Mouse (Mus musculus) embryonic facial prominence, embryonic 14.5 days (tissue): ENCODE data around the gene Omp. TPM values are rescaled to one million over a fixed set of nuclear protein-coding genes. Genes with fewer than 3 reads are reported as not detected.

Experiments
- ATAC-seq: fragments of 200-750 bp; cut with Nextera tagmentation; 2 replicates; pipeline ENCODE4 v1.8.0; 2017; ENCODE audit warnings: low read depth, moderate number of reproducible peaks, moderate TSS enrichment
- DNase-seq: peaks from one replicate; pipeline ENCODE4 v3.0.0-alpha.2; 2015; ENCODE audit warnings: low spot score
- H3K27ac ChIP-seq: fragments of 300-500 bp; sonication (generic); replicated peaks from 2 replicates; pipeline ENCODE4 v1.5.1; 2014; ENCODE audit warnings: low read depth, mild to moderate bottlenecking, low read length, moderate library complexity
- H3K27me3 ChIP-seq: fragments of 300-500 bp; sonication (generic); replicated peaks from 2 replicates; pipeline ENCODE4 v1.6.1; 2014; ENCODE audit warnings: low read length; ENCODE audit not compliant: control insufficient read depth, insufficient read depth
- H3K36me3 ChIP-seq: fragments of 300-500 bp; sonication (generic); 2 replicates; pipeline ENCODE4 v1.6.1; 2014; ENCODE audit warnings: low read length, mixed read lengths; ENCODE audit not compliant: control insufficient read depth, insufficient read depth
- H3K4me1 ChIP-seq: fragments of 300-500 bp; sonication (generic); 2 replicates; pipeline ENCODE4 v1.6.1; 2014; ENCODE audit warnings: antibody characterized with exemption, low read length; ENCODE audit not compliant: control insufficient read depth, insufficient read depth
- H3K4me2 ChIP-seq: fragments of 300-500 bp; sonication (generic); 2 replicates; pipeline ENCODE4 v1.6.1; 2014; ENCODE audit warnings: low read depth, mild to moderate bottlenecking, low read length, moderate library complexity, mixed read lengths
- H3K4me3 ChIP-seq: fragments of 300-500 bp; sonication (generic); 2 replicates; pipeline ENCODE4 v1.5.1; 2014; ENCODE audit warnings: low read depth, mild to moderate bottlenecking, low read length
- H3K9ac ChIP-seq: fragments of 300-500 bp; sonication (generic); 2 replicates; pipeline ENCODE4 v1.6.1; 2014; ENCODE audit warnings: low read depth, mild to moderate bottlenecking, low read length, moderate library complexity, mixed read lengths
- H3K9me3 ChIP-seq: fragments of 300-500 bp; sonication (generic); 2 replicates; pipeline ENCODE4 v1.6.1; 2016; ENCODE audit warnings: low read length; ENCODE audit not compliant: control insufficient read depth
- WGBS: fragments of 180-500 bp; shearing (Covaris S2); extraction: QIAGEN DNeasy Blood & Tissue Kit; methylation state at CpG from one replicate; pipeline ENCODE4 v1.1.7; 2014; 5-methylcytosine and 5-hydroxymethylcytosine counted together
- polyA plus RNA-seq: library from polyadenylated mRNA; unstranded; fragments of >200 nt; fragmentation: Nextera tagmentation; extraction: Ambion mirVana; gene quantifications from 2 replicates; pipeline ENCODE4 v1.2.1, GENCODE M21; 2014

Gene Omp
- polyA plus RNA-seq, 1 experiment from 2014 or later, result 4.8 TPM

GRCm38 (mm10) chr7:98150525-98150924 lies 5.2 kb upstream of the Omp start:
- Histone ChIP-seq H3K27ac (no peak overlapping the region), H3K27me3 (no peaks in the 10 kb centered on the region), H3K9ac (no peak overlapping the region), H3K4me3 (no peak overlapping the region), H3K4me2 (no peak overlapping the region), H3K4me1 (peaks cover 5% of the 10 kb centered on the region; the same call in 1 of the 2 replicates), H3K36me3 (no peaks in the 10 kb centered on the region), H3K9me3 (no peaks in the 10 kb centered on the region)
- no peak for DNase-seq
- WGBS, result 50% methylated on average over 5 of the region's 5 CpGs
- ATAC-seq, result no peak

- Histone ChIP-seq H3K36me3 (no peaks in the 10 kb centered on the region), H3K27me3 (no peaks in the 10 kb centered on the region), H3K9me3 (no peaks in the 10 kb centered on the region), H3K4me2 (no peak overlapping the region), H3K4me3 (no peak overlapping the region), H3K27ac (no peak overlapping the region), H3K9ac (no peak overlapping the region), H3K4me1 (peaks cover 5% of the 10 kb centered on the region; the same call in 1 of the 2 replicates)
- no peak for DNase-seq
- ATAC-seq, result peak; percentile 45
- WGBS, result 40% methylated on average over 3 of the region's 3 CpGs
Measured at GRCm38 (mm10) chr7:98149802-98150201, 4.5 kb upstream of the Omp start.

DNA sequence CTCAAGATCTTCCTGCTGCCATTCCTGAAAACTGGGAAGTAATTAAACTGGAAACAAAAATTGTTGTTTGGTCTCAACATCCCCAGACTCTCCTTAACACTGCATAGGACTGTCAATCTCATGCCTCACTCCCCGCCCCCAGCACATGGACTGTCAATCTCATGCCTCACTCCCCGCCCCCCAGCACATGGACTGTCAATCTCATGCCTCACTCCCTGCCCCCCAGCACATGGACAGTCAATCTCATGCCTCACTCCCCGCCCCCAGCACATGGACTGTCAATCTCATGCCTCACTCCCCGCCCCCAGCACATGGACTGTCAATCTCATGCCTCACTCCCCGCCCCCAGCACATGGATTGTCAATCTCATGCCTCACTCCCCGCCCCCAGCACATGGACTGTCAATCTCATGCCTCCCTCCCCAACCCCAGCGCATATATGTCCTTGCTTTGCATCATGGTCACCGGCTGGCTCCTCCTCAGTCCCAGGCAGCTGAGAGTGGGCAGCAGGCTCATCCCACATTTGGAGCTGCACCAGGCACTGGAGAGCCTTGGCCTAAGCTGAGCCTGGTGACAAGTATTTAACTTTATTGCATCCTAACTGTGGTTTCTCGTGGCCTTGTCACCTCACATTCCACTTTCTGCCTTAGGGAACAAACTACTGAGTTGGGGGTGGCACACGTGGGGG lies 3.6 kb upstream of the Omp start:
- Histone ChIP-seq H3K4me1 (peaks cover 5% of the 10 kb centered on the region; the same call in 1 of the 2 replicates), H3K36me3 (no peaks in the 10 kb centered on the region), H3K27me3 (no peaks in the 10 kb centered on the region), H3K9me3 (no peaks in the 10 kb centered on the region), H3K27ac (no peak overlapping the region), H3K9ac (no peak overlapping the region), H3K4me2 (no peak overlapping the region), H3K4me3 (no peak overlapping the region)
- DNase-seq, result no peak
- ATAC-seq, result no peak
- 71% methylated on average over 10 of the region's 10 CpGs for WGBS

DNA sequence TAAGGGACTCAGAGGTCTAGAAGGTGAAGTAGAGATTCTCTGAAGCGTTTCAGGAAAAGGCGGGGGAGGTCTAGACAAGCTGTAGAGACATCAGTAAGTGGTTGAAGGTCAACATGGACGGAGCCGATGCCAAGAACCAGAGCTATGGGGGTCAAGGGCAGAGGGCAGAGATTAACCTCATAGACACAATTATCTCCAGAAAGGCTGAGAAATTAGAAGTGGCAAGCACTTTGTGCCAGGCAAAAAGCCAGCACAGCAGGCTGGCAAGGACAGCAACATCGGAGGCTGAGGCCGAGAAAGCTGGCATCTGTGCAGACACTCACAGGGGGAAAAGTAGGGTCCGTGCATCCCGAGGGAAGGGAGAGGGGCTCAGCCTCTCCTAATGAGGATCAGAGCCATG lies 2.5 kb upstream of the Omp start:
- no peaks in the 10 kb centered on the region for H3K36me3 ChIP-seq
- H3K4me1 ChIP-seq, result peaks cover 5% of the 10 kb centered on the region; the same call in 1 of the 2 replicates
- no peak overlapping the region for H3K9ac ChIP-seq
- no peak overlapping the region for H3K4me2 ChIP-seq
- H3K4me3 ChIP-seq, result no peak overlapping the region
- H3K27ac ChIP-seq, result no peak overlapping the region
- ATAC-seq, result no peak
- no peaks in the 10 kb centered on the region for H3K9me3 ChIP-seq
- DNase-seq, result no peak
- H3K27me3 ChIP-seq, result no peaks in the 10 kb centered on the region
- WGBS, result 75% methylated on average over 8 of the region's 8 CpGs

- H3K27ac ChIP-seq, result no peak overlapping the region
- no peaks in the 10 kb centered on the region for H3K9me3 ChIP-seq
- no peaks in the 10 kb centered on the region for H3K27me3 ChIP-seq
- no peak overlapping the region for H3K9ac ChIP-seq
- 62% methylated on average over 8 of the region's 8 CpGs for WGBS
- no peak for DNase-seq
- H3K4me2 ChIP-seq, result no peak overlapping the region
- H3K4me1 ChIP-seq, result 0 out of 2 replicates have a peak, but pooled peaks cover under 1% of the 10 kb centered on the region
- ATAC-seq, result no peak
- no peaks in the 10 kb centered on the region for H3K36me3 ChIP-seq
- no peak overlapping the region for H3K4me3 ChIP-seq
Measured at GRCm38 (mm10) chr7:98146447-98146845, 1.1 kb upstream of the Omp start.

GRCm38 (mm10) chr7:98145842-98146446 lies 642 bp upstream of the Omp start:
- no peak overlapping the region for H3K4me2 ChIP-seq
- no peak for DNase-seq
- 66% methylated on average over 12 of the region's 12 CpGs for WGBS

GRCm38 (mm10) chr7:98142648-98143047 lies 2.7 kb downstream of the Omp start:
- ATAC-seq (no peak), DNase-seq (no peak)

More at GRCm38 (mm10) chr7:98145842-98146446, 642 bp upstream of the Omp start:
- no peak overlapping the region for H3K4me3 ChIP-seq
- H3K36me3 ChIP-seq, result no peaks in the 10 kb centered on the region
- no peaks in the 10 kb centered on the region for H3K27me3 ChIP-seq
- H3K9me3 ChIP-seq, result no peaks in the 10 kb centered on the region
- ATAC-seq, result no peak
- 0 out of 2 replicates have a peak, but pooled peaks cover 3% of the 10 kb centered on the region for H3K4me1 ChIP-seq
- H3K27ac ChIP-seq, result no peak overlapping the region
- no peak overlapping the region for H3K9ac ChIP-seq

DNA sequence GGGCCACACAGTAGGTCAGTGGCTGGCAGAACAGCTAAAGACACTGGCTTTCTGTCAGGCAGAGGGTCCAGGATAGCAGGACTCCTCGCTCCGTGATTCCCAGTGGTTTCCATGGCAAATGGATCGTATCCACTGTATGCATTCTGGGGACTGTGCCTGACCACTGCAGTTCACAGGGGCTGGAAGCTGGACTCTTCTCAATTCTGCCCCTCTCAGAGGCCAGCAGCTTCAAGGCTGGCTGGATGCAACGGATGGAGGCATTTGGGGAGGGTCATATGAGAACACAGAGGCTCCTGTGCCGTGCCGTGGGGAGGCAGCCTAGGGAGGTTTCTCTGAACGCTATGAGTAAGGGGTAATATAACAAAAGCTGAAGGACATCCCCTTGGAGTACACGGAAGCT lies 3.1 kb downstream of the Omp start:
- Histone ChIP-seq H3K27ac (no peak overlapping the region), H3K27me3 (no peaks in the 10 kb centered on the region), H3K9me3 (no peaks in the 10 kb centered on the region), H3K4me2 (no peak overlapping the region), H3K9ac (no peak overlapping the region), H3K36me3 (no peaks in the 10 kb centered on the region), H3K4me3 (no peak overlapping the region), H3K4me1 (0 out of 2 replicates have a peak, but pooled peaks cover 6% of the 10 kb centered on the region)
- WGBS, result 52% methylated on average over 8 of the region's 8 CpGs
- ATAC-seq, result no peak
- no peak for DNase-seq

More at GRCm38 (mm10) chr7:98142648-98143047, 2.7 kb downstream of the Omp start:
- Histone ChIP-seq H3K9me3 (no peaks in the 10 kb centered on the region), H3K4me3 (no peak overlapping the region), H3K27me3 (no peaks in the 10 kb centered on the region), H3K4me1 (0 out of 2 replicates have a peak, but pooled peaks cover 6% of the 10 kb centered on the region), H3K4me2 (no peak overlapping the region), H3K9ac (no peak overlapping the region), H3K27ac (no peak overlapping the region), H3K36me3 (no peaks in the 10 kb centered on the region)
- WGBS, result 61% methylated on average over 3 of the region's 3 CpGs
